Mouse (Mus musculus): Measurements from ENCODE around the gene Smurf1. TPM values are rescaled to one million over a fixed set of nuclear protein-coding genes. Genes with fewer than 3 reads are reported as not detected.

Smurf1 gene
- polyA plus RNA-seq, 1 experiment = 33.6 TPM

DNA sequence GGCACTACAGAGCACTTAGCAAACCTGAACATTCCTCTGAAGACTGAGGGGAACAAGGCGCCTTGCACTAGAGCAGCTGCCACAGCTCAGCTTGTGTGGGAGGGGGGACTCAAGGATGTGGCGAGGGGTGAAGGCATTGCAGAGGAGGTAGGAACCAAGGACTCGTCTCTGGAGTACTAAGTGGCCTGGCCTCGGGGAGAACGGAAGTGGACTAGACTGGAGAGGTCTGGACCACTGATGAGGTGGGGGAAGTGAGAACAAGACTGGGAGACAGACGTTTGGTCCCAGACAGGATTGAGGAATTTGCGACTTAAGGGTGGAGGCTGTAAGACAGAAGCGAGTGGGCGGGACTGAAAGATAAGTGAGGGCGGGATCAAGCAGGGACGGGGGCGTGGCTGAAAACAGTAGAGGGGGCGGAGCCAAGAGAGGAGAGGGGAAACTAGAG is 1.8 kb downstream of the Smurf1 start:
- DNase-seq = peak; percentile 66
- Histone ChIP-seq H3K27me3 (ENCODE audit: control insufficient read depth, insufficient read depth, low read length) (no peaks in the 10 kb centered on the region), H3K4me3 (ENCODE audit: control insufficient read depth, insufficient read depth, low read length) (no peak overlapping the region), H3K36me3 (ENCODE audit: control insufficient read depth, insufficient read depth, low read length) (no peaks in the 10 kb centered on the region), H3K27ac (ENCODE audit: control insufficient read depth, insufficient read depth, low read length) (peak overlapping the region; percentile 66; the same call in 1 of the 2 replicates), H3K4me1 (replicated peaks; ENCODE audit: control insufficient read depth, insufficient read depth, low read length) (peaks cover 24% of the 10 kb centered on the region)
- 34% methylated on average over 13 of the region's 13 CpGs for WGBS
- TF ChIP-seq POLR2A (IDR thresholded peaks at IDR 0.05; ENCODE audit: control insufficient read depth, extremely low read depth, insufficient read depth, low read length, poor library complexity) (no peak), CTCF (IDR thresholded peaks at IDR 0.05; ENCODE audit: borderline replicate concordance, control insufficient read depth, extremely low read depth, insufficient read depth, low read length, poor library complexity) (no peak)

DNA sequence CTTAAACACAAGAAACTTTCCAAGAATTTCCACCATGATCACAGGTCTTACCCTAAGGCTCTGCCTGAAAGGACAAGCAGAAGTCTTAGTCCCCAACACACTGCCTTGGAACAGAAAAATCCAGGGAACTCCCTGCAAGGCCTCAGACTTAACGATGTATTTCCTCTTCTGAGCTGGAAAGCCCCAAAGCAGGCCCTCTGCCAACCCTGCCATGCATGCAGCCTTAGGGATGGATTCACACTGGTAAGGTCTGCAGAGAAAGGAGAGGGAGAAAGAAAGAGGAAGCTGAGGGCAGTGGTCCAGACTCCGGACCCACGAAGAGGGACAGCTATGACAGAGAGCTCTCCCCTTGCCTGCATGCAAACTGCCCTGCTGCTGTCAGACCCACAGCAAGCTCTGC is 2.2 kb downstream of the Smurf1 start:
- H3K27me3 ChIP-seq (ENCODE audit: control insufficient read depth, insufficient read depth, low read length) = no peaks in the 10 kb centered on the region
- no peak overlapping the region for H3K4me3 ChIP-seq (ENCODE audit: control insufficient read depth, insufficient read depth, low read length)
- H3K4me1 ChIP-seq (replicated peaks; ENCODE audit: control insufficient read depth, insufficient read depth, low read length) = peaks cover 24% of the 10 kb centered on the region
- no peak for DNase-seq
- no peaks in the 10 kb centered on the region for H3K36me3 ChIP-seq (ENCODE audit: control insufficient read depth, insufficient read depth, low read length)
- WGBS = 38% methylated on average over 3 of the region's 3 CpGs
- peak overlapping the region; percentile 66; the same call in 1 of the 2 replicates for H3K27ac ChIP-seq (ENCODE audit: control insufficient read depth, insufficient read depth, low read length)
- no peak for TF ChIP-seq CTCF (IDR thresholded peaks at IDR 0.05; ENCODE audit: borderline replicate concordance, control insufficient read depth, extremely low read depth, insufficient read depth, low read length, poor library complexity)

DNA sequence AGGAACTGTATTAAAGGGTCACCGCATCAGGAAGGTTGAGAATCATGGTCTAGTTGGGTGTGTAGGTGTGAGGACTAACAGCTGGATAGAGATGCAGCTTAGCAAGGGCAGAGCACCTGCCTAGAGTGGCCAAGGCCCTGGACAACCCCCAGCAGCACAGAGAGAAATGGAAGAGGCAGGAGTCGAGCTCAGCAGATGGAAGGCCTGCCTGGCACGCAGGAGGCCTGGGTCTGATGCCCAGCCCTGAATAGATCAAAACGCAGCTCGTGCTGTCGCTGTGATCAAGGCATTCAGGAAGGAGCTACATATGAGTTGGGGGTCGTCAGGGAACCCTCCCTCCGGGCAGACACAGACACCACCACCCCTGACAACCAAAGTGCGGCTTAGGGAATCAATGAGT is 7.4 kb downstream of the Smurf1 start:
- DNase-seq = no peak
- no peaks in the 10 kb centered on the region for H3K36me3 ChIP-seq (ENCODE audit: control insufficient read depth, insufficient read depth, low read length)
- no peak for TF ChIP-seq POLR2A (IDR thresholded peaks at IDR 0.05; ENCODE audit: control insufficient read depth, extremely low read depth, insufficient read depth, low read length, poor library complexity)
- TF ChIP-seq CTCF (IDR thresholded peaks at IDR 0.05; ENCODE audit: borderline replicate concordance, control insufficient read depth, extremely low read depth, insufficient read depth, low read length, poor library complexity) = no peak
- 96% methylated on average over 9 of the region's 9 CpGs for WGBS
- no peak overlapping the region for H3K27ac ChIP-seq (ENCODE audit: control insufficient read depth, insufficient read depth, low read length)
- H3K4me3 ChIP-seq (ENCODE audit: control insufficient read depth, insufficient read depth, low read length) = no peak overlapping the region
- peaks cover 7% of the 10 kb centered on the region for H3K4me1 ChIP-seq (replicated peaks; ENCODE audit: control insufficient read depth, insufficient read depth, low read length)
- H3K27me3 ChIP-seq (ENCODE audit: control insufficient read depth, insufficient read depth, low read length) = no peaks in the 10 kb centered on the region

DNA sequence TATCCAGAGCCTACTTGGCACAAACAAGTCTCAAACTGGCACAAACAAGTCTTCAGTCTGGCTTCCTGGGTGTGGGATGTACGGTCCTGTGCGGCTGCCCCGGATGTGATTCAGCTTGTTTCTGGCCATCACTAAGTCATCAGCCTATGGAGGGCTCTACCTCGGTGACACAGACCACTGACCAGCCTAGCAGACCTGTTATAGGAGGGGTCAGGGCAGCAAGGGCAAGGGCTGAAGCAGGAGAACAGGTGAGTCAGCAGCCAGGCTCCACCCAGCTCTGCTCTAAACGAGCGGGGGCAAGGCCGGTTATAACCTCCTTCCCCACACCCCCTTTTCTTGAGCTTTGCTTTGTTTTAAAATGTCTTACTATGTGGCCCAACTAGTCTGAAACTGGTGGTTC is 11.2 kb downstream of the Smurf1 start:
- Histone ChIP-seq H3K27me3 (ENCODE audit: control insufficient read depth, insufficient read depth, low read length) (no peaks in the 10 kb centered on the region), H3K4me3 (ENCODE audit: control insufficient read depth, insufficient read depth, low read length) (no peak overlapping the region), H3K4me1 (replicated peaks; ENCODE audit: control insufficient read depth, insufficient read depth, low read length) (0 out of 2 replicates have a peak, but pooled peaks cover 3% of the 10 kb centered on the region), H3K27ac (ENCODE audit: control insufficient read depth, insufficient read depth, low read length) (no peak overlapping the region), H3K36me3 (ENCODE audit: control insufficient read depth, insufficient read depth, low read length) (no peaks in the 10 kb centered on the region)
- TF ChIP-seq CTCF (IDR thresholded peaks at IDR 0.05; ENCODE audit: borderline replicate concordance, control insufficient read depth, extremely low read depth, insufficient read depth, low read length, poor library complexity) (no peak), POLR2A (IDR thresholded peaks at IDR 0.05; ENCODE audit: control insufficient read depth, extremely low read depth, insufficient read depth, low read length, poor library complexity) (no peak)
- 86% methylated on average over 7 of the region's 7 CpGs for WGBS
- no peak for DNase-seq

DNA sequence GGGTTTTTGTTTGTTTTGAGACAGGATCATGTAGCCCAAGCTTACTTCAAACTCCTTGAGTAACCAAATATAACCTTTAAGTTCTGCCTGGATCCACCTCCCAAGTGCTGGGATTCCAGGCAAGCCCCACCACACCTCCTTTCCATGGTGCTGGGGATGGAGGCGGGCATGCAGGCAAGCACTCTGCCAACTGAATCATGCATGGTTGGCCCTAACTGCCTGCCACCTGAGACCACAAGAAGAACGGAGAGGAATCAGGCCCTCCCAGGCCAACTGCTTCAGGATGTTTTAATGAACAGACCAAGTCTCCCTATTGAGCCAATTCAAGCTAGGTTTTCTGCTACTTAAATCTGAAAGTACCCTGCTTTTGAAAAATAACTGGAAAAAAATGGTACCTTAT is 13.1 kb downstream of the Smurf1 start:
- Histone ChIP-seq H3K27ac (ENCODE audit: control insufficient read depth, insufficient read depth, low read length) (no peak overlapping the region), H3K27me3 (ENCODE audit: control insufficient read depth, insufficient read depth, low read length) (no peaks in the 10 kb centered on the region), H3K4me1 (replicated peaks; ENCODE audit: control insufficient read depth, insufficient read depth, low read length) (0 out of 2 replicates have a peak, but pooled peaks cover 3% of the 10 kb centered on the region), H3K36me3 (ENCODE audit: control insufficient read depth, insufficient read depth, low read length) (no peaks in the 10 kb centered on the region), H3K4me3 (ENCODE audit: control insufficient read depth, insufficient read depth, low read length) (no peak overlapping the region)
- DNase-seq = no peak
- TF ChIP-seq POLR2A (IDR thresholded peaks at IDR 0.05; ENCODE audit: control insufficient read depth, extremely low read depth, insufficient read depth, low read length, poor library complexity) (no peak), CTCF (IDR thresholded peaks at IDR 0.05; ENCODE audit: borderline replicate concordance, control insufficient read depth, extremely low read depth, insufficient read depth, low read length, poor library complexity) (no peak)
- 74% methylated on average over 2 of the region's 2 CpGs for WGBS

DNA sequence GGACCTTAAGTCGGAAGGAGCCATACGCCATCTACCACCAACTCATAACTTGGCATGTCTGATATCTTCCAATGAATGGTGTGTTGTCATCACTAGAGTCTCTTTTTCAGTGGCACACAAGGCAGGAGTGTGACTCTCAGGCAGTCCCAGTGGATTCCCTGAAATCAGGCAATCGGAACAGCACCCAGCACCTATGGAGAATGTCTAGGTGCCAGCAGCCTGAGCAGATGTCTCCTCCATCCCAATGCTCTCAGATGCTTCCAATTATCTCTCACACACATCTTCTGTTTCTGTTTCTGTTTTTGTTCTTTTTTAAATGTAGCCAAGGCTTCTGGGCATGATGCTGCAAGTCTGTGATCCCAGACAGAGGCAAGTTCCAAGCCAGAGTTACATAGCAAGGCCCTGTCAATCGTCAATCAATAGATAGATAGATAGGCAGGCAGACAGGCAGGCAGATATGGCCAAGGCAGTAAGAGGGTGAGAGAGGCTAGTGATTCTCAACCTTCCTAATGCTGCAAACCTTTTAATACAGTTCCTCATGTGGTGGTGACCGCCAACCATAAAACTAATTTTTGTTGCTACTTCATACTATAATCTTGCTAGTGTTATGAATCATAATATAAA is 15.1 kb downstream of the Smurf1 start:
- H3K27ac ChIP-seq (ENCODE audit: control insufficient read depth, insufficient read depth, low read length) = no peak overlapping the region
- no peaks in the 10 kb centered on the region for H3K36me3 ChIP-seq (ENCODE audit: control insufficient read depth, insufficient read depth, low read length)
- no peaks in the 10 kb centered on the region for H3K27me3 ChIP-seq (ENCODE audit: control insufficient read depth, insufficient read depth, low read length)
- WGBS = 98% methylated on average over 5 of the region's 5 CpGs
- 0 out of 2 replicates have a peak, but pooled peaks cover 6% of the 10 kb centered on the region for H3K4me1 ChIP-seq (replicated peaks; ENCODE audit: control insufficient read depth, insufficient read depth, low read length)
- no peak for DNase-seq
- TF ChIP-seq CTCF (IDR thresholded peaks at IDR 0.05; ENCODE audit: borderline replicate concordance, control insufficient read depth, extremely low read depth, insufficient read depth, low read length, poor library complexity) (no peak), POLR2A (IDR thresholded peaks at IDR 0.05; ENCODE audit: control insufficient read depth, extremely low read depth, insufficient read depth, low read length, poor library complexity) (no peak)
- no peak overlapping the region for H3K4me3 ChIP-seq (ENCODE audit: control insufficient read depth, insufficient read depth, low read length)

DNA sequence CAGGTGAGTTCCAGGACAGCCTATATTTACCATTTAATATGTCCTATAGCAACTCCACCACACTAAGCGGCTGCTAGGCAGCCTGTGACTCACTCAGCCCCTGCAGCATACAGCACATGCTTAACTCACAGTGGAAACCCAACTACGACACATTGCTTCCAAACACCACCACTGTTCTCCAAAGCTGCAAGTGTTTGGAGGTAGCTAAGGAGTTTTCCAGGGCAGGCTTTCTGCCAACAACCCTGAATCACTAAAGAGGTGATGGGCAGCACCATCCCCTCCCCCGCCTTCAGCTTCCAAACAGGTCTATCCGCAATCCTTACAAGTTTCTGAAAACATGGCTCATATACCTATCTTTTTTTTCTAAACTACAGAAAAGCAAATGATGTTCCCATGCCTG is 15.8 kb downstream of the Smurf1 start:
- H3K4me3 ChIP-seq (ENCODE audit: control insufficient read depth, insufficient read depth, low read length) = no peak overlapping the region
- no peaks in the 10 kb centered on the region for H3K36me3 ChIP-seq (ENCODE audit: control insufficient read depth, insufficient read depth, low read length)
- WGBS = 95% methylated on average over 4 of the region's 4 CpGs
- H3K27ac ChIP-seq (ENCODE audit: control insufficient read depth, insufficient read depth, low read length) = no peak overlapping the region
- H3K4me1 ChIP-seq (replicated peaks; ENCODE audit: control insufficient read depth, insufficient read depth, low read length) = 0 out of 2 replicates have a peak, but pooled peaks cover 6% of the 10 kb centered on the region
- H3K27me3 ChIP-seq (ENCODE audit: control insufficient read depth, insufficient read depth, low read length) = no peaks in the 10 kb centered on the region
- TF ChIP-seq POLR2A (IDR thresholded peaks at IDR 0.05; ENCODE audit: control insufficient read depth, extremely low read depth, insufficient read depth, low read length, poor library complexity) (no peak), CTCF (IDR thresholded peaks at IDR 0.05; ENCODE audit: borderline replicate concordance, control insufficient read depth, extremely low read depth, insufficient read depth, low read length, poor library complexity) (no peak)
- no peak for DNase-seq

Data from thymus, adult 2 months (tissue).